Mouse (Mus musculus): ENCODE data around the gene Spn.

- TF ChIP-seq CTCF (IDR thresholded peaks at IDR 0.05; ENCODE audit: low read depth), result peak; percentile 79
- no peak for TF ChIP-seq EP300 (IDR thresholded peaks at IDR 0.05; ENCODE audit: low read depth)
These were observed 46.2 kb upstream of the Spn start for GRCm38 (mm10) chr7:127183828-127184227.
